Mouse (Mus musculus) pancreas, adult 10 weeks (tissue): ENCODE results near the gene Nsfl1c. TPM values are rescaled to one million over a fixed set of nuclear protein-coding genes. Genes with fewer than 3 reads are reported as not detected.

Source experiments
- polyA plus RNA-seq: library from polyadenylated mRNA; stranded (reverse); fragments of 350-450 nt; fragmentation: Illumina TruSeq; extraction: RNeasy Lipid Tissue Mini Kit (QIAGEN cat#74804); gene quantifications from one replicate; pipeline ENCODE4 v1.2.3, GENCODE M21; 2015; ENCODE audit warnings: low read depth, low replicate concordance; ENCODE audit not compliant: insufficient read depth

Gene Nsfl1c
- 31.2 TPM for polyA plus RNA-seq

DNA sequence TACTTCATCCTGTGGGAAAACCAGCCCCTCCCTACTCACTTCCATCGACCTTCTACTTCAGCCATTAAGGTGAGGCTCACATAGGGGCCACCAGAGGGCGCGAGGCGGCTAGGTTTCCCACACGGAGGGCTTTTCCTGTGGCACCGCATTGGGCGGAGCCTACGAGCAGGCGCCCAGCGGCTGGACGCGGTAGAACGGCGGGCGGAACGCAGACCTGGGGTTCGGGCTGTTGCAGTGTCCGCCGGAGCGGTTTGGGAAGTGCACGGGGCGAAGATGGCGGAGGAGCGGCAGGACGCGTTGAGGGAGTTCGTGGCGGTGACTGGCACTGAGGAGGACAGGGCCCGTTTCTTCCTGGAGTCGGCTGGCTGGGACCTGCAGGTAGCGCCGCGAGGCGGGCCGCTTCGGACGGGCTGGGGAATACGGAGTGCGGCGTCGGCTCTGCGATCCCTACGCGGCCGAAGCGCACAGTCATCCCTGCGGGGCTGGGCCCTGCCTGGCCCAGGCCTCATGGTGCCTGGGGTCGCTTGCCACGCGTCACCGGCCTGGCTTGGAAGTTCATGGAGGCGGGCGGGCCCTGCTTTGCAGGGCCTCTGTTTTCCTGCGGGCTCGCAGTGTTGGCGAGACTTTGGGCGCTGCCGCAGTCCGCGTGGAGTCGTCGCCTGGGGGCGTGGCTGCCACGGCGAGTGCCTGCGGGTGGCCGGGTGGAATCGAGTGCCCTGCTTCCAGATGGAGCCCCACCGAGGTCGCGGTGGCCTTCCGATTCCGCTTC is at the start of gene Nsfl1c:
Gene Nsfl1c (plus strand): TSS at position 148 of the 769 bp plus-strand sequence.

DNA sequence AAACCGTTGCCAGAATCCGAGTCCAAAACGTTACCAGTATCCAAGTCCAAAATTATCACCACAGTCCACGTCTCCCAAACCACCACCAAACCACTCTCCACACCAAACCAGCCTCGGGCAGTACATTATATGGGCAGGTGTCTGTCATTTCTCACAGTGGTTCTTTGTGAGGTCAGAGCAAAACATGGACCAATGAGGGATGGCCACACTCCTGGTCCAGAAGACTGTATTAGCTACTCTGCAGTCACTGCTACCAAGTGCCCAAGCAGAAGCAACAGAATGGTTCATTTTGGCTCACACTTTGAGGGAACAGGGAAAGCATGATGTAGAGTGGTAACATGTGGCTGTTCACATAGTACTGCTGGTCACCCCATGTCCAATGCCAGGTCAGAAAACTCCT is 17.9 kb upstream of the Nsfl1c start, which contains the start of gene 4921509C19Rik:
Gene 4921509C19Rik (minus strand): TSS at position 101 of the 400 bp plus-strand sequence.

DNA sequence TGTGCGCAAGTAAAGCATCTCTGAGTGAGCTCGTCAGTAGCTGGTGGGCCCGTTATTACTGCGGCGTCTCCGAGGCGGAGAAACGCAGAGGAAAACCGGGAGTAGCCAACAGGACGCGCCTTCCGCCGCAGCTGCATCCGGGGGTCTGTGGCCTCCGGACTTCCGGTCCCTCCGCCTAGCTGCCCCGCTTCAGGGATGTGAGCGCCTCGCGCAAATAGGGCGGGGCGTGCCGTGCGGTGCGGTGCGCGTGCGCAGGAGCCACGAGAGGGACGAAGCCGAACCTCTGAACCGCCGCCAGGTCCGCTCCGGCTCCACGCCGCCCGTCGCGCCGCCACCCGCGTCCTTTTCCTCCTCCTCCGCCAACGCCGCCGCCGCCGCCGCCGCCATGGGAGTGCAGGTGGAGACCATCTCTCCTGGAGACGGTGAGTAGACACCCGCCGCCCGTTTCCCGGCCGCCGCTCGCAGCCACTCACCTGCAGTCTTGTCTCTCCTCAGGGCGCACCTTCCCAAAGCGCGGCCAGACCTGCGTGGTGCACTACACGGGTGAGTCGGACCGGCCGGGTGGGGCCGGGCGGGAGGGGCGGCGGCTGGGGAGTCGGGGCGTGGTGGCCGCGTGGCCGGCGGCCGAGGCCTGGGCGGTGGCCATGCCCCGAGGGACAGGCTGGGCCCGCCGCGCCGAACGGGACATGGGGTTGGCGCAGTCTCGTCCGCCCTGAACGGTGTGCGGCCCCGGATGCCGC is 48.5 kb downstream of the Nsfl1c start, which contains the start of gene Fkbp1a:
Gene Fkbp1a (plus strand): TSS at position 161 of the 740 bp plus-strand sequence.

Other genes with a start within 250 kb of the Nsfl1c start
- gene 4921509C19Rik, start 18.0 kb upstream of the Nsfl1c start, polyA plus RNA-seq = not detected
- gene Fkbp1a, start 48.3 kb downstream of the Nsfl1c start, polyA plus RNA-seq = 56.0 TPM
- gene Sdcbp2, start 78.4 kb downstream of the Nsfl1c start, polyA plus RNA-seq = 1.0 TPM
- gene Snph, start 138.4 kb downstream of the Nsfl1c start, polyA plus RNA-seq = 1.0 TPM
- gene Rad21l, start 174.4 kb downstream of the Nsfl1c start, polyA plus RNA-seq = not detected
- not detected for gene Tmem74b, start 207.8 kb downstream of the Nsfl1c start, polyA plus RNA-seq